Mouse (Mus musculus) 3T3-L1 (cell line): ENCODE results near the gene Akap1.

ENCODE experiments used
- DNase-seq: peaks from one replicate; pipeline ENCODE4 v3.0.0-alpha.2; 2015; ENCODE audit warnings: low read depth, low spot score

The Akap1 gene

GRCm38 (mm10) chr11:88782531-88782930 lies 81.9 kb downstream of the Akap1 start:
- DNase-seq = peak; percentile 13
